Mouse (Mus musculus) 3T3-L1 (cell line): ENCODE data around the gene Racgap1.

Experiments used
- DNase-seq: peaks from one replicate; pipeline ENCODE4 v3.0.0-alpha.2; 2015; ENCODE audit warnings: low read depth, low spot score

Racgap1 gene

DNA sequence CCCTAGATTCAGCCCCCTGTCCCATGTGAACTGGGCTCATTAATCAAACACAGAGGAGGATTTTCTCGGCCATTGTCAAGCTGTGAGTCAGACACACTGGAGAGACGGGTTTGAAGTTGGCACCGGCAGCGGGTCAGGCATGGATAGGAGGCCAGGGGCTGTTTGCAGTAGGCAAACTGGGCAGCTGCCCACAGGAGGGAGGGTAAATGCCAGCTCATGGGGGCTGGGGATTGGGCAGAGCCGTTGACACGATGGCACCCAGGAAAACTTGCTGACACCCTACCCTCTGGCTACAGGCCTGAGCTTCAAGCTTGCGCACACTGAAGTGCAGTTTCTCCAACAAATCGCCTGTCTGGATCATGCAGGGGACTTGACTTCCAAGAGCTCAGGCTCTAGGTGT lies 59.3 kb downstream of the Racgap1 start:
- peak; percentile 81 for DNase-seq

DNA sequence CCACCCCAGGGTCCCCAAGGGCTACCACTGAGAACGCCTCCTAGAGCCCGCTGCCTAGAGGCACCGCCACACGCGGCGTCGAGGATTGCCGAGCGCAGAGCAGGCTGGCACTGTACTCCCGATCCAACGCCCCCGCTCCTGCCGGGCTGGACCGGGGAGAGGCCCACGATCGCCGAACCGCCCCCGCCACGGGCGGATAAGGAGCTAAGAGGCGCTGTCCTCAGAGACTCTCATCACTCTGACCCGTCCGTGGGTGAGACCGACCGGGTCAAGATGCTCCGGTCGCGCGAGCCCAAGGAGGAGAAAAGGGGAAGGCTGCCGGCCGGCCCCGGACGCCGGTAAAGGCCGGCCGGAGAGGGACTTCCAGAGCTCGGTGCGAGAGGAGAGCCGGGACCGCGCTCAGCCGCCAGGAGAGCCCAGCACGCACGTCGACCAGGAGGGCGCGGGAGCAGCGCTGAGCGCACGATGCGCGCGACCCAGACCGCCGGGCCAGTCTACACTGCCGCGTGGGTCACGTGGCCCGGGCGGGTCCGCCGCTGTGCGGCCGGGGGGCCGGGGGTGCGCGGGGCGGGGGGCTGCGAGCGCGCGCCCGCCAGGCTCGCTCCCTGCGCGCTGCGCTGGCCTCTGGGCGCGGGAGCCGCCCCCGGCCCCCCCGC lies 60.9 kb downstream of the Racgap1 start, which contains the start of gene Aqp5:
Aqp5 (plus strand) TSS at position 354 of the 656 bp plus-strand sequence.
- DNase-seq, result no peak

DNA sequence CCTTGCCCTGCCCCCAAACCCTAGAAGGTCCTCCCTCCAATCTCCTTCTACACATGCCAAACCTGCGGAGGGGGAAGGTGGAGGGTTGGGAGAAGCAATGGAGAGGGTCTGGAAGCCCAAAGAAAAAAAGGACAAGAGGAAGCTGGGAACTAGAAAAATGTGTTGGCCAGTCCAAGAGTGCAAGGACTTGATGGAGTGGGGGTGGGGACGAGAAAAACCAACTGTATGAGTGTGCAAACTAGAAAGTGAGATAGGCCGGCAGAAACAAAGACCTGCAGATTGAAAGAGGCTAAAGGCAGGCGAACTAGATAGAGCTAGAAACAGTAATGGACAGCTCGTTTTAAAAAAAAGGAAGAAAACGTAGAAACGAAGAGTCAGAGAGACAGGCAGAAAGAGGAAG lies 61.8 kb downstream of the Racgap1 start:
- no peak for DNase-seq

DNA sequence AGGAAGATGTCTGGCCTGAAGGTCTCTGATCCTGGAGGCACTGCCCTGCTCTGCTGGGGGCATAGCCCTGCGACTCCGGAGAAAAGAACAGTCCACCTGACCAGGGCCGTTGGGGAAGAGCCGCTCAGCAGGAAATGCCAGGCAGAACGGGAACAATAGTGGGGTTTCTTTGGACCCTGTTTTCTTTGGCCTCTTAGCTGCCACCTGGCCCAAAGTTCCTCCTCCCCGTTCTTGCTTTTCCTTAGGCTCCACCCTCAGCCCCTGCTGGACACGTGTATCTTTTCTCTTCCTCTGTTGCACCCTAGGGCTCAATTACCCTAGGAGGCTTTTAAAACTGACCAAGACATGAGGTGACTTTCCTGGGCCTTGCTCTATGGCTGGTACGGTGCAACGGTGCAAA lies 62.2 kb downstream of the Racgap1 start:
- DNase-seq, result no peak

DNA sequence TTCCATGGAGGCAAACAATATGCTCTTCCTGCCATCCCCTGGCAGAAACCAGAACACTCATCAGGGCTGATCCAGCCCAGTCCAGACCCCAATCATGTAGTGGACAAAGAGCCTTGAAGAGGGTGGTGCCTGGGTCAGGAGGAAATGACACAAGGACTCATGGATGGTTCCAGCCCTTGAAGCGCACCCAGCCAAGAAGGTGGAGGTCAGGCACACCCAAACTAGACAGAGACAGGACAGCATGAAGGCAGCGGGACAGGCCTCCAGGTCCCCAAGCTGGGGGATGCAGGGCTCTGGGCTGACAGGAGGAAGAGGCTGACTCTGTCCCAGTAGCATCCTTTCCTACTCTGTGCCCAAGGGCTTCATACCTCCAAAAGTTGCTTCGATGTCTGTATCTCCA lies 64.9 kb downstream of the Racgap1 start:
- peak; percentile 38 for DNase-seq

DNA sequence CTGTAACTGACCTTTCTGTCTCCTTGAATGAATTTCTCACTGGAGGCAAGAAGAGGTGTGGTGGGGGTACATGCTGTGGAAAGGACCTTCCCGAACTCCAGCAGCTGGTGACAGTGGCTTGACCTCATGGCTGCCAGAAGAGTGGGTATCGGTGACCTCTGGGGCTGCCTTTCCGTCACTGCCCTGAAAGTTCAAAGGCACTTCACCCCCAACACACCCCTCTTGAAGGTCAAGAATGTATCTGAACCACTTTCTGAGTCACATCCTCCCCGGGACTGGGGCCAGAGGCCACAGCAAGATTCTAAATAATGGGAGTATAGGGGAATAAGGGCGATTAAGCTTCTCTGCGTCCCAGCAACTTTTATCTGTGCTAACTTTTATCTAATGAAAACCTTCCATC lies 65.7 kb downstream of the Racgap1 start:
- peak; percentile 76 for DNase-seq

DNA sequence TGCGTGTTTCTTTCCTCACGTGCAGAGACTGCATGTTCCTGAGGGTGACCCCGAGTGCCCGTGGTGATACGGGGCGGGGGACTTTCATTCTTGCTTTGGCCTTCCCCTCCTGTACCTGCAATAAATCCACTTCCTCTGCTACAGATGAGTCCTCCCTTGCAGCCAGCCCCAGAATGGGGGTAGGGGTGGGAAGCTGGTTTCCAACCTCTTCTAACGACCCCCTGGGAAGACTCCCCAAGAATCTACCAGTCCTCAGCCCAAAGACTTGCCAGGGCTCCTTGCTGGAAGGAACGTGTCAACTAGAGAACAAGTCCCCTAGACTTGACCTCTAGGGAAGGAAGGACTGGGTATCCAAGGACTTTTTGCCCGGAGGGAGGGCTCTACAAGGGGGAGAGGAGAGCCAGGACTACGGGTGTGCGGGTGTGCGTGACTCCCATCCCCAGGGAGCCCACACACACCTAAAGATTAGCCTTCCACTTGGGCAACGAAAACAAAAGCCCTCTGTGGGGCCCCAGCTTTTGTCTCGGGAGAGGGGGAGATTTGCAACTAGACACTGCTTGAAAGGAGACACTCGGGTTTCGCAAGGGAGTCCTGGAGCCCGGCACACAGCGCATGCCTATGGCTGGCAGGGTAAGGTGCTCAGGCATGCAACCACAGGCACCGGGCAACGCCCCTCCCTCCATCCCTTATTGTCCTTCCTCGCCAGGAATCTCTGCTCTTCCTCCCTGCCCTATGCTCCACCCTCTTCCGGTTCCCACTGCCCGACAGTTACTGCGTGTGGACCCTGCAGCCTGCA lies 66.9 kb downstream of the Racgap1 start:
- peak; percentile 49 for DNase-seq

DNA sequence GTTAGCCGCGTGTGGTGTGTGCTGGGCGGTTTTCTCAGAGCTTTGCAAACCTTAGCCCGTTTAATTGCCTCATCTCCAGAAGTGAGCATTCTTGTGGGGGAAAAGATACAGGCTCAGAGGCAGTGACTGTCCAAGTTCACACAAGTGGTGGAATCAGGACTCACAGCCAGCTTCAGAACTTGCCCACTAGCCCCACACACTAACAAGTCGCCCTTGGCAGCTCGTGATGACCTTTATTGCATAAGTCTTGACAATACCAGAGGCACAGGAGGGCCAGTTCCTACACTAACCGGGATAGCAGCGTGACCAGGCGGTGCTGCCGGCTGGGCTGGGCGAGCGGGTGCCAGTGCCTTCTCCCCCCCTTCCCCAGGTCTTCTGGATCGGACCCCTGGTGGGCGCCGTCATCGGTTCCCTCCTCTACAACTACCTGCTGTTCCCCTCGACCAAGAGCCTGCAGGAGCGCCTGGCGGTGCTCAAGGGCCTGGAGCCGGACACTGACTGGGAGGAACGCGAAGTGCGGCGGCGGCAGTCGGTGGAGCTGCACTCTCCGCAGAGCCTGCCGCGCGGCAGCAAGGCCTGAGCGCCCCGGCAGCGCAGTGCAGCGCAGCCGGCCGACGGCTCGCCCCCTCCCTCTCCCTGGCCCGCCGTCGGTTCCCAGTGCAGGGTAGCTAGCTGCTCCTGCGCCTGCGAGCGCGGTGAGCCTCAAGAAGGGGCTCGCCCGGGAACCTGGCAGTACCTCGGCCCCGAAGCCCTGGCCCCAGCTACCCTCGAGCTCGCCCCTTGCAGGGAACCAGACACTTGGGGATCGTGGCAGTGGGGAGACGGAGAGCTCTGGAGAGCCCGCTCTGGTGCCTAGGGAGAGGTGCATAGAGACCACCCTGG lies 67.8 kb downstream of the Racgap1 start:
- DNase-seq, result no peak

DNA sequence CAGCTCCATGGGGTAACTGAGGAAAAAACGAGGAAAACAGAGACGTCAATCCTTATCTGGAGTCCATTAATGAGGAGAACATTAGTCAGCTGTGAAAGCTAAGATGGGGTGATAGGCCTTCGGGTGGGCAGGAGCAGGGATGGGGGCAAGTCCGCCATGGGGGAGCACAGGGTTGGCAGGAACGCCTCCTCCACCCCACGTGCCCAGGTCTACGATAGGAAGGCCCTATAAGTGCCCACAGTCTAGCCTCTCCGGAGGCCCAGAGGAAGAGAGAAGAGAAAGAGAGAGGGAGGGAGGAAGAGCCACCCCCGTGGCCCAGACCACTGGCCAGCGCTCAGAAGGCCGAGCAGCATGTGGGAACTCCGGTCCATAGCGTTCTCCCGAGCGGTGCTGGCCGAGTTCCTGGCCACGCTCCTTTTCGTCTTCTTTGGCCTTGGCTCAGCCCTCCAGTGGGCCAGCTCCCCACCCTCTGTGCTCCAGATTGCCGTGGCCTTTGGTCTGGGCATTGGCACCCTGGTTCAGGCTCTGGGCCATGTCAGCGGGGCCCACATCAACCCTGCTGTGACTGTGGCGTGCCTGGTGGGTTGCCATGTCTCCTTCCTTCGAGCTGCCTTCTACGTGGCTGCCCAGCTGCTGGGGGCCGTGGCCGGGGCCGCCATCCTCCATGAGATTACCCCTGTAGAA lies 72.5 kb downstream of the Racgap1 start, which contains the start of gene Aqp2:
Aqp2 (plus strand) TSS at position 254 of the 684 bp plus-strand sequence.
- DNase-seq, result no peak
